Mouse (Mus musculus): ENCODE measurements around the gene Vars. TPM values are rescaled to one million over a fixed set of nuclear protein-coding genes. Genes with fewer than 3 reads are reported as not detected.
"Not testable (repeated sequence)": the region's sequence is repeated elsewhere in the genome, so short reads cannot be mapped to it uniquely, and the experiment has no call there.

Gene Vars
- total RNA-seq, 2 experiments from 2014 or later, result 43.7 to 55.6 TPM

DNA sequence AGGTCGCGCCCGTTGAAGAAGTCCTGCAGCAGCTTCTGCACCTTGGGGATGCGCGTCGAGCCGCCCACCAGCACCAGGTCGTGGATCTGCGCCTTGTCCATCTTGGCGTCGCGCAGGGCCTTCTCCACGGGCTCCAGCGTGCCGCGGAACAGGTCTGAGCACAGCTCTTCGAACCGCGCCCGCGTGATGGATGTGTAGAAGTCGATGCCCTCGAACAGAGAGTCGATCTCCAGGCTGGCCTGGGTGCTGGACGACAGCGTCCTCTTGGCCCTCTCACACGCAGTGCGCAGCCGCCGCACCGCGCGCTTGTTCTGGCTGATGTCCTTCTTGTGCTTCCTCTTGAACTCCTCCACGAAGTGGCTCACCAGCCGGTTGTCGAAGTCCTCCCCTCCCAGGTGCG lies 29.9 kb upstream of the Vars start:
- not testable (repeated sequence) for DNase-seq (ENCODE audit: extremely low spot score in 1 of 2, low spot score in 1 of 2)

DNA sequence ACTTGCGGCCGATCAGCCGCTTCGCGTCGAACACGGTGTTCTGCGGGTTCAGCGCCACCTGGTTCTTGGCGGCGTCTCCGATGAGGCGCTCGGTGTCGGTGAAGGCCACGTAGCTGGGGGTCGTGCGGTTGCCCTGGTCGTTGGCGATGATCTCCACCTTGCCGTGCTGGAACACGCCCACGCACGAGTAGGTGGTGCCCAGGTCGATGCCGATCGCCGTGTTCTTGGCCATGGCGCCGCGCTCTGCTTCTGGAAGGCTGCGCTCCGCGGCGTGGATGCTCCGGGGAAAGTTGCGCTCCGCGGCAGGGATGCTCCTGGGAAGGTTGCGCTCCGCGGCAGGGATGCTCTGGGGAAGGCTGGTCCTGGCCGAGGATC lies 29.1 kb upstream of the Vars start:
- not testable (repeated sequence) for DNase-seq (ENCODE audit: extremely low spot score in 1 of 2, low spot score in 1 of 2)

DNA sequence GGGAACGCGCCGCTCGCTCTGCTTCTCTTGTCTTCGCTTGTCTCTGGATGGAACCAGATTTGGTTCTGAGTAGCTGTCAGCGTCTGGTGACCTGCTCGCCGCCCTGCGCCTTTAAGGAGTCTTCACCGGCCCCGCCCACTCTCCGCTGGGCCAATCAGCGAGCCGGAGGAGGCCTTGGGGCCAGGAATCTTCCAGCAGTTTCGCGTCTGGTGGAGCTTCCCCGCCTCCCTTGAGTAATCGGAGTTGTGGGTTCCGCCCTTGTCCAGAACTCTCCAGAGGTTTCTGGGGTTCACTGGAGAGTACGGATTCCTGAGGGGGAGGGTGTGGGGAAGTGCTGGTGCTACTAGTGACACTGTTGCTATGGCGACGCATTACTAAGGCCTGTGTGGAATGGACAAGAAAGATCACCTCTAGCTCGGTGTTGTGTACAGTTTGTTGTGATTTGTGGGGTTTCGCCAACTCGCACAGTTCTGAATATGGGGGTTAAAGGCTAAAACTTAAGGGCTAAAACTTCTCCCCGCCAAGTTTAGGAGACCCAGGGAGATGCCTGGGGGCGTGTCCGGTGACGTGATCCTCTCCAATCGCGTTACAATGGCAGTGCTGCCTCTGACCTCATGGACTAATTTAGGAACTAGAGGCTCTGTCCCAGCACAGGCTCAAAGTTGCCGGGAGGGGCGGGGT lies 28.6 kb upstream of the Vars start, which contains the start of the genes Hspa1a and Hspa1l:
Gene Hspa1a (minus strand): TSS at position 88 of the 681 bp plus-strand sequence.
Gene Hspa1l (plus strand): TSS at position 635 of the 681 bp plus-strand sequence.
- peak; percentile 49 to 53 for DNase-seq (ENCODE audit: extremely low spot score in 1 of 2, low spot score in 1 of 2)

DNA sequence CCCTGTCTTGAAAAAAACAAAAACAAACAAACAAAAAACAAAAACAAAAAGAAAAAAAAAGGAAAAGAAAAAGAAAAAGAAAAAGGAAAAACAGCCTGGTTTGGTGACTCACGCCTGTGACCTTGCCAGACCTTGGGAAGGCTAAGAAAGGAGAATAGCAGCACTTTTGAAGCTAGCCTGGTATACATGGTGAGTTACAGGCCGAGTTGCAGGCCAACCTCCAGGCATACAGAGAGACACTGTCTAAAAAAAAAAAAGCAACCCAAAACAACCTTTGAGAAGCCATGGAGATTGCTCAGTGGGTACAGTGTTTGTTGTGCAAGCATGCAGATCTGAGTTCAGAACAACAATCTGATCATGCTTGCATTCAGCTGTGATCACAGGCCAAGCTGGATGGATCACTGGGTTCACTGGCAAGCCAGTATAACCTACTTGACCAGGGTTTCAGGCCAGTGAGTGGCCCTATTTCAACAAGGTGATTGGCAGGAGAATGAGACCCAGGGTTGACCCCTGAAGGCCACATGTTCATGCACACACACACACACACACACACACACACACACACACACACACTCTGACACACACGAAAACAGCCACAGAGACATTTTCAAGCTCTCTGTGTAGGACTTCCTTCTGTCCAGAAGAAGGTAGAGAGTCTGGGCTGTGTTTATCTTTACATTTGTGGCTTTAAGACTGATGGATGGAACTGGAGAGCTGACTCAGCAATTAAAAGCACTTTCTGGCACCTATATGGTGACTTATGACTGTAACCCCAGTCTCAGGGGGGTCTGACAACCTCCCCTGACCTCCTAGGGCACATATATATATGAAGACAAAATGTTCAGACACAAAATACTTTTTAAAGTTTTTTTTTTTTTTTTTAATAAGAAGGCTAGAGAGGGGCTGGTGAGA lies 24.9 kb upstream of the Vars start:
- no peak for DNase-seq (ENCODE audit: extremely low spot score in 1 of 2, low spot score in 1 of 2)

DNA sequence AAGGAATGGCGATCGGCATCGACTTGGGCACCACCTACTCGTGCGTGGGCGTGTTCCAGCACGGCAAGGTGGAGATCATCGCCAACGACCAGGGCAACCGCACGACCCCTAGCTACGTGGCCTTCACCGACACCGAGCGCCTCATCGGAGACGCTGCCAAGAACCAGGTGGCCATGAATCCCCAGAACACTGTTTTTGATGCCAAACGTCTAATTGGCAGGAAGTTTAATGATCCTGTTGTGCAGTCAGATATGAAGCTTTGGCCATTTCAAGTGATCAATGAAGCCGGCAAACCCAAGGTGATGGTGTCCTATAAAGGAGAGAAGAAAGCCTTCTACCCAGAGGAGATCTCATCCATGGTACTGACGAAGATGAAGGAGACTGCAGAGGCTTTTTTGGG lies 23.8 kb upstream of the Vars start:
- DNase-seq (ENCODE audit: extremely low spot score in 1 of 2, low spot score in 1 of 2), result no peak

DNA sequence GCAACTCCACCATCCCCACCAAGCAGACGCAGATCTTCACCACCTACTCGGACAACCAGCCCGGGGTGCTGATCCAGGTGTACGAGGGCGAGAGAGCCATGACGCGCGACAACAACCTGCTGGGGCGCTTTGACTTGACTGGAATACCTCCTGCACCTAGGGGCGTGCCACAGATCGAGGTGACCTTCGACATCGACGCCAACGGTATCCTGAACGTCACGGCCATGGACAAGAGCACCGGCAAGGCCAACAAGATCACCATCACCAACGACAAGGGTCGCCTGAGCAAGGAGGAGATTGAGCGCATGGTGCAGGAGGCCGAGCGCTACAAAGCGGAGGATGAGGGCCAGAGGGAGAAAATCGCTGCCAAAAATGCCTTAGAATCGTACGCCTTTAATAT lies 22.5 kb upstream of the Vars start:
- DNase-seq (ENCODE audit: extremely low spot score in 1 of 2, low spot score in 1 of 2), result no peak

DNA sequence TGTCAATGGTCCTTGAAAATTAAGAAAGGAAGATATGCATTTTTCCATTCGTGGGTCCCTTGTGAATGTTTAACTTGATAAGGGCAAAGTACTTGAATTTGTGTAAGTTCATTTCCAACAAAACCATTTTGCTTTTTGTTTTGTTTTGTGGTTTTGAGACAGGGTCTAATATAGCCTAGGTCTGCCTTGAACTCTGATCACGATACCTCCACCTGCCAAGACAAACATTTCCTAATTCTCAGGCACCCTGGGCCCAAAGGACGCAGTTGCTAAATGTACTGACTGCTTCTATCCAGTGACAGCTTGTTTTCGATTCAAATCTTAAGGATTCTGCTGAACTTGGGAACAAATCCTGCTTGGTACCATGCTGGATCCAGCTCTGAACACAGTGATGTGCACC lies 21.2 kb upstream of the Vars start:
- no peak for DNase-seq (ENCODE audit: extremely low spot score in 1 of 2, low spot score in 1 of 2)

DNA sequence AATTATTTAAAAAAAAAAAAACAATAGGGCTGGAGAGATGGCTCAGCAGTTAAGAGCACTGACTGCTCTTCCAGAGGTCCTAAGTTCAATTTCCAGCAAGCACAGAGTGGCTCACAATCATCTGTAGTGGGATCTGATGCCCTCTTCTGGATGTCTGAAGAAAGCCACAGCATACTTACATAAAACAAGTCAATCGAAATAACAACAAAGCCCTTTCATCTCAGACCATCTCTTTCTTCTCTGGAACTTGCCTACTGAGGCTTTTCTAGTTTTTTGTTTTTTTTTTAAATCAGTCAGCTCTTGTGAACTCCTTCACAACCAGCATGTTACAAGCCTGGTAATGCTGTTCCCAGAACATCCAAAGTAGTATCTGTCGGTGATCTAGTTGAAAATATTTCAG lies 20.1 kb upstream of the Vars start:
- DNase-seq (ENCODE audit: extremely low spot score in 1 of 2, low spot score in 1 of 2), result no peak

DNA sequence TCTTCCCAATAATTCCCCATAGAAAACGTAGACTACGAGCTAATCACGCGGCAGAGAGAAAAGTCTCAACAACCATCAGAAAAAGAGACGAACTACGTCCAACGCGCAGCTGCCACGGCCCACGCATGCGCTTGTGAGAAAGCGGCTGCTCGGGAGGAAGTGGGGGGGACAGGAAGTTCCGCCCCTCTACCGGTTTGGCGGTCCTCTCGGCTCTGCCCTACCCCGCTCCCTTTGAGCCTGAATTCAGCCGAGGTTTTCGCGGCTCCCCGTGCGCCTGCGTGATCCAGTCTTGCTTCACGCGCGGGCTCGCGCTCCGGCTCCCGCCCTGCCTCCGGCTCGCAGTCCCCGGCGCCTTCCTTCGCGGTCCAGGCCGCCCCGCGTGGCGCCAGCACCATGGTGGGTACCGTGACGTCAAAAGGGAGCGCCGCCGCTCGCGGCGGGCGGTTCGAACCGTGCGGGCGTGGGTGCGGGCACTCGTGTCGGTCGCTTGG lies 19.1 kb upstream of the Vars start, which contains the start of gene Lsm2:
Gene Lsm2 (plus strand): TSS at position 173 of the 491 bp plus-strand sequence.
- peak; percentile 78 to 98 for DNase-seq (ENCODE audit: extremely low spot score in 1 of 2, low spot score in 1 of 2)

DNA sequence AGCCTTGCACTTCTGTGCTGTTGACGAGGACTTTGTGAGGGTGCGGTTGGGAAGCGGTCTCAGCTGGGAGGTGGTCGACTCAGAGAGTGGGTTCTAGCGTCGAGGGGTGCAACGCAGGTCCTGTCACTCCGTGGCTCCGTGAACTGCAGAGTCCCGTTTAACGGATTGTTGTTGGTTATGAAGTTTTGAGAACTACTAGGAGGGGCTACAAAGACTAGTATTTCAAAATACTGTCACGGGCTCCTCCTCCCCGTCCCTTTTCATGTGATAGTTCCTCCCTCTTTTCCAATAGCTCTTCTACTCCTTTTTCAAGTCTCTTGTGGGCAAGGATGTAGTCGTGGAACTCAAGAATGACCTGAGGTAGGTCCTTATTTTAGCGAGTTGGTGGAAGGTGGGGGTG lies 18.5 kb upstream of the Vars start:
- no peak for DNase-seq (ENCODE audit: extremely low spot score in 1 of 2, low spot score in 1 of 2)

DNA sequence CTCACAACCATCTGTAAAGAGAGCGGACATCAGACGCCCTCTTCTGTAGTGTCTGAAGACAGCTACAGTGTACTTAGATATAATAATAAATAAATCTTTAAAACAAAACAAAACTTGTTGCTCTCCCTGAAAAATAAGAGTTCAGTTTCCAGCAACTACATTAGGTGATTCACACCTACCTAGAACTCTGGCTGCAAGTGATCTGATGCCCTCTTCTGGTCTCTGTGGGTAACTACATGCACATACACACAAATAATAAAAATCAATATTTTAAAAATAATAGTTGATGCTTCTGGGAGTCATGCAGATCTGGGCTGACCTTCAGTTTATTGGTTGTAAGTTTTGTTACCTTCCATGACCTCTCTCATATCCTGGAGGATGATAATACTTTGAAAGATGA lies 16.6 kb upstream of the Vars start:
- DNase-seq (ENCODE audit: extremely low spot score in 1 of 2, low spot score in 1 of 2), result no peak

DNA sequence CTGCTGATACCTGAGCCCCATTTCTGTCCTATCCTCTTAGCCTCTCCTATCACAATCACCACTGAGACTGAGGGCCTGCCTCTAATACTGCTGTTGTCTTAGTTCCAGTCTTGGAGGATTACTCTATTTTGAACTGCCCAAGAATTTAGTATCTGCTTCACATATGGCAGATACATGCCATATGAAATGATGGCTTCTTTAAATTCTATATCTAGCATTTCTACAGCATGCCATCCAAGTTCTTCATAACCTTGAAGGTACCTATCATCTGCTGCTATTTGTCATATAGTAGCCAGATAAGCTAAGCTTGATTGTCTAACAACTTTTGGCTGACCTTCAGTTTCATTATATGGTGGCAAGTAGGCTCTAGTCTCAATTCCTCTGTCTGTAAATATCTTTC lies 6.0 kb upstream of the Vars start:
- DNase-seq (ENCODE audit: extremely low spot score in 1 of 2, low spot score in 1 of 2), result no peak

DNA sequence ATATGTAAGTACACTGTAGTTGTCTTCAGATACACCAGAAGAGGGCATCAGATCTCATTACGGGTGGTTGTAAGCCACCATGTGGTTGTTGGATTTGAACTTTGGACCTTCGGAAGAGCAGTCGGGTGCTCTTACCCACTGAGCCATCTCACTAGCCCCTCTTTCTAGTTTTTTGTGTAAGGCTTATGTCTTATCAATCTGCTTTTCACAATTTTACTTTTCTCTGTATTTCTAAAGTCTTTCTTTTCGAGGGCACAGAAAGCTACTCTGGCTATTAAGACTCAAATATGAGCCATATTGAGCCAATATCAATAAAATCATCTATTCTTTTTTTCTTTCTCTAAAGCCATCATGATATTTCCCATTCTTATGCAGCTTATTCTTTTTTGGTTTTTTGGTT lies 5.6 kb upstream of the Vars start:
- DNase-seq (ENCODE audit: extremely low spot score in 1 of 2, low spot score in 1 of 2), result not testable (repeated sequence)

DNA sequence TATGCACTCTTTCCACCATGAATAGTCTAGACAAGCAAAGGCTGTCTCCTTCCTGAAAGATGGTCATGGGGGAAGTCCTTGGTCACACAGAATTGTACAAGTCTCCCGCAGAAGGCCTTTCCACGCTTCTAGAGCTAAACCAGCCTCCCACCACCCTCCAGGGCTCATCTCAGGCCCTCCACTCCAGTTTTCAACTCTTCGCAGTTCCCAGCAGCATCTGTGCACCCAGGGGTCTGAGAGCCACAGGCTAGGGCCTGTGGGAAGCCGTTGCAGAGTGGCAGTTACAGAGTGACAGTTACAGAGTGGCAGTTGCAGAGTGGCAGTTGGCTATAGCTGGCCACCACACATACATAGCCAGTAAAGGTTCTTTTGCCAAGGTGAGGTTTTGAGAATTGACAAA lies 4.9 kb upstream of the Vars start:
- not testable (repeated sequence) for DNase-seq (ENCODE audit: extremely low spot score in 1 of 2, low spot score in 1 of 2)

DNA sequence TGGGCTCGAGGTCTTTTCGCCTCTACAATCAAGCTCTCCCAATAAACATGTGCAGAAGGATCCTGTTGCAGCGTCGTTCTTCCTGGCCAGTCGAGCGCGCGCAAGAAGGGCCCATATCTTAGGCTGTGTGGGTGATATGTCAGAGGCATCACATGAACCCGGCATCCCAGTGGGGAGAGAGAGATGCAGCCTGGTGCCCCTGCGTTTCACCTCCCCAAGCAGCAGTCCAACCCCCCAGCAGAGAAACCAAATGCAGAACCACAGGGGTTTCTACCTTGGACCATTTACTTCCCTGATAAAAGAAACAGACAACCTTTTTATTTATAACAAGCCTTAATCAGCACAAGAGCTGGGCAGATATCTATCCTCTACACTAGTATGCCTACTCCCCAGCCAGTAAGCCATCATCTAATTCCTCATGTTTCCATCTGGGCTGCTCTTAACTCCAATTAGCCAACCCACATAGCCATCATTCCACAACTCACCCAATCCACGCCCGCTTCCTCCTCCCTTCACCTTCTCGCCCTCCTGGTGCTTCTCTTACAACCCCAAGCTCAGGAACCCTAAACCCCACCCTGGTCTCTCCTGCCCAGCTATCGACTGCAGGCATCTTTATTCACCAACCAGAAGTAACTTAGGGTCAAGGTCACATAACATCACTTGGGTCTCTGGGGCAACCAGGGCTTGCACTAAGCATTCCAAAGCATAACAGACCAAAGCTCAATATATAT lies 4.2 kb upstream of the Vars start:
- no peak for DNase-seq (ENCODE audit: extremely low spot score in 1 of 2, low spot score in 1 of 2)

DNA sequence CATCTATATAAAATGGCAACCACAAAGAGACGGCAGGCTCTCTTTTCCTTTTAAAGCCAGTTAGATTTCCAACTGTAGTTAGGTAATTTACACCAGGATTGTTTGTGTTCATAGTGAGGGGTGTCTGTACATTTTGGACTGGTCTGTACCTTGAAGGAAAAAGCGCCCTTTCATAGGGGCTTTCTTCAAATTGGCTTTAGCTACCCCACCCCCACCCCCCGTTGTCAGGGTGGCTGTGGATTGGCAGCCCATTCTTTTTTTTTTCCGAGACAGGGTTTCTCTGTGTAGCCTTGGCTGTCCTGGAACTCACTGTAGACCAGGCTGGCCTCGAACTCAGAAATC lies 3.7 kb upstream of the Vars start:
- no peak for DNase-seq (ENCODE audit: extremely low spot score in 1 of 2, low spot score in 1 of 2)

DNA sequence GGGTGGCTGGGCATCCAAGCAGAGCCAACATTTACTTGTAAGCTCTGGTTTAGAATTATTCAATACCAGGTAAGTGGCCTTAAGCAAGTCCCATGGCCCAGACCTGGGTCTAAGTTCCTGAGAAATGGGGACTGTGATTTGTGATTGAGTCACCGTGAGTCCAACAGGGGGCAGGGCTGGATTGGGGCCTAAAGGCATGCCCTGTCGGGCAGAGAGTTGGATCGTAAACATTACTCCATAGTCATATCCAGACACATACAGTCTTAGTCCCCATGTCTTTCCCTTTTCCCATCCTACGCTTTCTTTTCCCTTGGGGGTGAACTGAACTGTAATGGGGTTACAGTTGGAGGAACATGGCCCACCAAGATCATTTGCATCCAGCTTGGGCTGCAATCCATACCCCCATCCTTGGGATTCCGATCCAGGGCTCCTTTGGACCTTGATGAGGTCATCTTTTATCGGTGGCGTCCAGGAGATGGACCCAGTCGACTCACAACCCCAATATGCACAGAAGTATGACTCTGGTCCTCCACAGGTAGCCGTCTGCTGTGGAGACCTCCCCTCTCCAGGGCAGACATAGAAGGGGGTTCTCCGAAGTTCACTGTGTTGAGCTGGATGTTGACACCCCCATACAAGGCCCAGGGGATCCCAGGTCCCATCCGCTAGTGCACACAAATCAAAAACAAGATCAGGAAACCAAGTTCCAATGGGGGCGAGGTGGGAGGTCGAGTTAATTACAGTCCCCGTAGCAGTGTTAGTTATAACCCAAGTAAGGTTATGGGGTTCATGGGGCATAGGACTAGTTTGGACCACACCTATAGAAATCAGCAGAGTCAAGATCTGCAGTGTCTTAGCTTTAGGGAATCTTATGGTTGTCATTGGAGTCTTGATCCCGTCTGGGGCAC lies 2.0 kb upstream of the Vars start:
- DNase-seq (ENCODE audit: extremely low spot score in 1 of 2, low spot score in 1 of 2), result no peak

DNA sequence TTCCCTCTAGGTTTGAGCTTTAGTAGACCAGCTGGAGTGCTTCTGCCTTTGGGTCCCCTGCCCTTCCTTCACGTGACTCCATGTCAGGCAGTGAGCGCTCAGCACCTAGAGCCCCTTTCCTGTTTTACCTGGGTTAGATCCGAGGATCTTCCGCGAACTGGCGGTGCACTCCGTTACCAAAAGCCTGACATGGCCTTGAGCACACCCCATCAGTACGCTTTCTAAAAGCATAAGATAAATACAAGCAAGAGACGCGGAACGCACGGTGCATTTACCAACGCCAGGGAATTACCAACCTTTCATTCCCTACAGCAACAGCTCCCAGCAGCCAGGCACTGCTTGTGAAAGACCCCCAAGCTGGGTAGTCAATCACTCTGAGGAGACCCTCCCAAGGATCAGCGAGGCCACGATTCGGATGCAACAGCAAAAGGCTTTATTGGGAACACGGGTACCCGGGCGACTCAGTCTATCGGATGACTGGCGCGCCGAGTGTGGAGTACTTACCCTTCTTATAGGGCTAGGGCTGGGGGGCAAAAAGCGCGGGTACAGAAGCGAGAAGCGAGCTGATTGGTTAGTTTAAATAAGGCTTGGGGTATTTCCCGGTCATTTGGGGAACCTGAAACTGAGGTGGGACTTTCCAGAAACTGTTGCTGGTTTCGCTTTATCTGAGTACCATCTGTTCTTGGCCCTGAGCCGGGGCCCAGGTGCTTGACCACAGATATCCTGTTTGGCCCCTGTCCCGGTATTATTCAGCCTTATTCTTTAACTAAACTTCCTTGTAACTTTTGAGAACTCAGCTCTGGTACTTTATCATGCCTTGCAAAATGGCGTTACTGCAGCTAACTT lies 693 bp upstream of the Vars start:
- DNase-seq (ENCODE audit: extremely low spot score in 1 of 2, low spot score in 1 of 2), result not testable (repeated sequence)
